ENCODE assay signal across 8 mouse cellular contexts in the genomic region with DNA sequence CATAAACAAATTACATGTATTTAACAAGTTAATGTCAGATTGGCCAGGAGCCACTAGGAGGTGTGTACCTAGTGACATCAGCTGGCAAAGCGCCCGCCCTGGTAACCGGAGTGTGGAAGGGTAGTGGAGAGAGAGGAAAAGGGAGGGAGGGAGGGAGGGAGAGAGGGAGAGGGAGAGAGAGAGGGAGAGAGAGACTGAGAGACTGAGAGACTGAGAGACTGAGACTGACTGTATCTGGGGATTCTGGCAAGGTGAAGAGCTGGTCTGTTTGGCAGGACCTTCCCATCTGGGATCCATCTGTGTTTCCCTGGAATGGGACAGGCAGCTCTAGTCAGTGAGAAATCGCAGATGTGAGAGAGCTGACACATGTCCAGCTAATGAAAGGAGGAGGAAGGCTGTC. TPM values are rescaled to one million over a fixed set of nuclear protein-coding genes. Genes with fewer than 3 reads are reported as not detected.
A peak's percentile ranks its signal among the peaks of the same experiment; 100 is the strongest.
DNase-seq lines count a peak whose midpoint lies in the region; ATAC-seq lines count a peak whose summit lies in the region.

No protein-coding gene starts in this region.

- intact Hi-C loops in left cerebral cortex, postnatal 14 days (cut with DNase I) = no loop called here
- intact Hi-C loops in left cerebral cortex, postnatal 36 days (cut with DNase I) = no loop called here

- DNase-seq in left cerebral cortex, postnatal 14 days (ENCODE audit: low spot score in 2 of 2) = peak; percentile 35 to 39
- no peak for DNase-seq in left cerebral cortex, postnatal 36 days (ENCODE audit: low spot score in 2 of 2)
- DNase-seq in cerebellum, postnatal 14 days = peak; percentile 84 to 94
- peak; percentile 61 for DNase-seq in gastrocnemius, postnatal 25 days
- peak; percentile 66 for DNase-seq in hindlimb bud, embryonic 11.5 days (ENCODE audit: extremely low spot score, low read depth, low spot score)
- peak; percentile 58 for DNase-seq in limb, embryonic 11.5 days (ENCODE audit: low spot score)
- no peak for DNase-seq in thymus, postnatal 10 days (ENCODE audit: low spot score in 2 of 2)

- no peaks in the 10 kb centered on the region for H3K27me3 ChIP-seq in limb, embryonic 11.5 days (ENCODE audit: control insufficient read depth, insufficient read depth, low read length)
- no peaks in the 10 kb centered on the region for H3K27me3 ChIP-seq in neural tube, embryonic 12.5 days (replicated peaks)

- H3K4me3 ChIP-seq in limb, embryonic 11.5 days (ENCODE audit: low read depth, low read length) = no peak overlapping the region
- H3K4me3 ChIP-seq in neural tube, embryonic 12.5 days = no peak overlapping the region

- no peaks in the 10 kb centered on the region for H3K9me3 ChIP-seq in limb, embryonic 11.5 days (ENCODE audit: control insufficient read depth, low read length)
- no peaks in the 10 kb centered on the region for H3K9me3 ChIP-seq in neural tube, embryonic 12.5 days

- peaks cover 7% of the 10 kb centered on the region for H3K4me1 ChIP-seq in limb, embryonic 11.5 days (ENCODE audit: control insufficient read depth, insufficient read depth, low read length)
- H3K4me1 ChIP-seq in neural tube, embryonic 12.5 days = peaks cover 8% of the 10 kb centered on the region

- H3K9ac ChIP-seq in limb, embryonic 11.5 days (ENCODE audit: low read length) = no peak overlapping the region
- H3K9ac ChIP-seq in neural tube, embryonic 12.5 days = no peak overlapping the region

- H3K27ac ChIP-seq in limb, embryonic 11.5 days (replicated peaks; ENCODE audit: low read depth, low read length) = no peak overlapping the region
- H3K27ac ChIP-seq in neural tube, embryonic 12.5 days = no peak overlapping the region

- H3K4me2 ChIP-seq in limb, embryonic 11.5 days (ENCODE audit: low read depth, severe bottlenecking) = no peak overlapping the region
- H3K4me2 ChIP-seq in neural tube, embryonic 12.5 days (replicated peaks) = 0 out of 2 replicates have a peak overlapping the region, but pooled peaks have one; percentile 22

- ATAC-seq in limb, embryonic 11.5 days (ENCODE audit: insufficient number of reproducible peaks, low FRiP score, low TSS enrichment, low read depth) = peak; percentile 35; the same call in 1 of the 2 replicates
- peak; percentile 33; the same call in 1 of the 2 replicates for ATAC-seq in neural tube, embryonic 12.5 days (ENCODE audit: low FRiP score, low read depth)

- no peaks in the 10 kb centered on the region for H3K36me3 ChIP-seq in limb, embryonic 11.5 days (ENCODE audit: control insufficient read depth, insufficient read depth, low read length)
- no peaks in the 10 kb centered on the region for H3K36me3 ChIP-seq in neural tube, embryonic 12.5 days

- WGBS in limb, embryonic 11.5 days = 9% methylated on average over 4 of the region's 4 CpGs
- 27% methylated on average over 4 of the region's 4 CpGs for WGBS in neural tube, embryonic 12.5 days

RNA-seq across cellular contexts. Expression of gene Cbfa2t2, which starts 23.6 kb away (rescaled TPM):
- 10 to 100 TPM; 40.5 to 52.0 TPM for total RNA-seq in left cerebral cortex, postnatal 14 days (2021)
- 10 to 100 TPM; 48.1 to 64.3 TPM for total RNA-seq in left cerebral cortex, postnatal 36 days (2021)
- total RNA-seq in gastrocnemius, postnatal 25 days (2021) = 10 to 100 TPM in 1 of 2 experiments, 1 to 10 TPM in 1; 9.9 to 10.7 TPM
- 44.1 and 52.7 TPM in 2 replicates for polyA plus RNA-seq in limb, embryonic 11.5 days (2014; fragmentation: Nextera tagmentation; extraction: Ambion mirVana)
- 62.4 and 67.0 TPM in 2 replicates for polyA plus RNA-seq in neural tube, embryonic 12.5 days (2016; fragmentation: Nextera tagmentation; extraction: Ambion mirVana)

RNA-seq across cellular contexts. Expression of gene Snta1, which starts 52.0 kb away (rescaled TPM):
- total RNA-seq in left cerebral cortex, postnatal 14 days (2021) = 10 to 100 TPM; 31.4 to 31.9 TPM
- total RNA-seq in left cerebral cortex, postnatal 36 days (2021) = 10 to 100 TPM; 35.5 to 36.3 TPM
- 100 to 1,000 TPM; 190 to 200 TPM for total RNA-seq in gastrocnemius, postnatal 25 days (2021)
- 1.7 and 2.2 TPM in 2 replicates for polyA plus RNA-seq in limb, embryonic 11.5 days (2014; fragmentation: Nextera tagmentation; extraction: Ambion mirVana)
- 7.3 and 8.6 TPM in 2 replicates for polyA plus RNA-seq in neural tube, embryonic 12.5 days (2016; fragmentation: Nextera tagmentation; extraction: Ambion mirVana)

Comparison
In these comparisons a context has a peak if more than half of its experiments do, and no peak if none do; other contexts are left out.
1. DNase-seq: peak in left cerebral cortex, postnatal 14 days (2 of 2), cerebellum, postnatal 14 days (2 of 2), gastrocnemius, postnatal 25 days (single experiment), hindlimb bud, embryonic 11.5 days (single experiment) and limb, embryonic 11.5 days (single experiment); none in left cerebral cortex, postnatal 36 days (0 of 2) and thymus, postnatal 10 days (0 of 2).
2. RNA of gene Snta1, which starts 52.0 kb away (total RNA-seq): 190 to 200 TPM in gastrocnemius, postnatal 25 days; 35.5 to 36.3 TPM in left cerebral cortex, postnatal 36 days and 31.4 to 31.9 TPM in left cerebral cortex, postnatal 14 days; every median in the first group is over 4 times any median in the second.